Mouse (Mus musculus): Measurements from ENCODE around the gene Ssh3. TPM values are rescaled to one million over a fixed set of nuclear protein-coding genes. Genes with fewer than 3 reads are reported as not detected.

Gene Ssh3
- total RNA-seq, 2 experiments from 2014 or later, result 7.2 to 9.9 TPM

DNA sequence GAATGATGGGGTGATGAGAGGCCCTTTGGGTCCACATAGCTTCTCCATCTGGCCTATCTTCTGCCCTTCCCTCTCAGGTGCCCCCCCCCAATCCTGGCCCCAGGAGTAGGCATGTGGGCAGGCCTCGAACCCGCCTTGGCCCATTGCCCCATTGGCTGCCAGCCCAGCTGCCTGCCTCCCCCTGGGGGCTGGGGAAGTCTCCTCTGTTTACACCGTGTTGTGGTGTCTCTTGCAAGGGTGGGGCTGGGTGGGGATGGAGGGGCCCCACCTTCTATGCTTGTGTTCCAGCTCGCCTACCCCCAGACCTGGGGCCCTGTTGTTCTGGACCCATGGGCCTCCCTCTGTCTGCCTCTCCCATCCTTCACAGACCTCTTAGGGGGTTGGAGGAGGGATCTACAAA lies 48.6 kb downstream of the Ssh3 start:
- DNase-seq, result no peak
- intact Hi-C loops (cut with DNase I), result no loop called here

DNA sequence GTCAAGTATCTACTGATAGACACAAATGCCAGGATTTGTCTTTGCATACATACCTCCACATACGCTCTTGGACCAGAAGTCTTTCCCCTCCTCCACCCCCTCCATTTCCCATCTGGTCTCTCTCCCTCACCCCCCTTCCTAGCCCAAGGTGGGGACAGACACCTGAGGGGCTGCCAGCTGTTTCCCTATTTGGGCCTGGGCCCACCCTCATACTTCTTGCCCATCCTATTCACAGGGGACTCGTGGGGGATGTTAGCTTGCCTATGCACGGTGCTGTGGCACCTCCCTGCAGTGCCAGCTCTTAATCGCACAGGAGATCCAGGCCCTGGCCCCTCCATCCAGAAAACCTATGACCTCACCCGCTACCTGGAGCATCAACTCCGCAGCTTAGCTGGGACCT lies 49.0 kb downstream of the Ssh3 start:
- no peak for DNase-seq
- intact Hi-C loops (cut with DNase I), result no loop called here

DNA sequence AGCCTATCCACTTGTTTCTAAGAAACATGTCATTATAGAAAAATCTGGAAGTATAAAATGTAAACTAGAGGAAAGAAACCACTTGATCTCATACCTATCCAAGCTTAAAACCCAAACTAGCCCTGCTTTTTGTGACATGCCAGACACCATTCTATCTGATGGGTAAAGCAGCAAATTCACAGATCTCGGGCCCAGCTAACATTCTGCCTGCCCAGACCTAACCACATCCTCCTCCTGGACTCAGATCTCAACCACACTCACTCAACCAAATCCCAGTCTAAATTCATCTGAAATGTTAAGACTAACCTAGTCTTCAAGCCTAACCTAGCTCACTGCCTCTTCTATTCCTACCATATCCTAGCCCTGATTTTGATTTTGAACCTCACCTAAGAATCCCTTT lies 50.2 kb downstream of the Ssh3 start:
- no peak for DNase-seq
- intact Hi-C loops (cut with DNase I), result no loop called here

DNA sequence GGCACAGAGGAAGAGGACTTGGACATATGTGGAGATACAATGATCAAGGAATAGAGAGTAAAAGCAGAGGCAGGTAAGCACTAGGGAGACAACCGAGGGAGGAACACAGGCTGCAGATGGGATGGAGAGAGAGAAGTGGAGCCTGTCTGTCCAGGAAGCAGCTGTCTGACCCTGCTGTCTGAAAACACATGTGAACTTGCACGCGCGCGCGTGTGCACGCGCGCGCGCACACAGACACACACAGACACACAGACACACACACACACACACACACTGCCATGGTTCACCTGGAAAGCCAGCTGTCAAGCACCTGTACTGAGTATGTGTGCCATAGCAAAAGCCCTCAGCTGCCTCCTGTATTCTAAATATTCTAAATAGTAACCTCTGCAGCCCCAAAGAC lies 50.7 kb downstream of the Ssh3 start:
- DNase-seq, result no peak
- intact Hi-C loops (cut with DNase I), result no loop called here

DNA sequence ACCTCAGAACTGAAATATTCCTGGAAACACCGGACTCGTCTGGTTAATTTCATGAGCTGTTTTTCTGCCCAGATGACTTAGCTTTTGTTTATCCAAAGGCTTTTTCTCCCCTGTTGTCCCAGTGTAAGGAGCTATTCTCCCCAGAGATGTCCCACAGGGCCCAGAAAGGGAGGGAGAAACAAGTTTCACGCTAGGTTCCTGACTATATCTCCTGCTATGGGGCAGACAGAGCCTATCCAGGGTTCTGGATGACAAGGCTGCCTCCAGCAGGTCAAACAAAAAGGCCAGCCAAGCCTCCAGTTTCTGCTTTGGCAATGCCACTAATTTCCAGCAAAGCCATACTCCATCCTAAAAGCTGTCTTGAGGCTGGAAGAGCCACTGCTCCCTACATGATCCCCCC lies 51.1 kb downstream of the Ssh3 start:
- DNase-seq, result no peak
- intact Hi-C loops (cut with DNase I), result no loop called here

DNA sequence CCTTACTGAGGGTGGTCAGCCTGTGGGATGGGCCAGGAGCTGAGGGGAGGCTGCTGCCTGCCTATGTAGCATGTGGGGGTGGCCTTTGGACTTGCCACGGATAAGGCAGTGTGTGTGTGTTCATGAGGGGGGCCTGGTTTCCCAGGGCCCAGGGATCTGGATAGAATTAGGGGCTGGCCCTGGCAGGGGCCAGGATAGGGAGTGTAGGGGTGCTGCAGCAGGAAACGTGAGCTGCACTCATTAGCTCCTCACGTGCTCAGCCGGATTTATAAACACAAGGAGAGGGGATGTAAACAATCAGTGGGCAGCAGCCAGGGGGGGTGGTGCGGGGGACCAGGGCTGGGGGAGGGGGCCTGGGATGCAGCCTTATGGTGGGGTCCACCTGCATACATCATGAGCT lies 51.8 kb downstream of the Ssh3 start:
- intact Hi-C loops (cut with DNase I), result no loop called here
- DNase-seq, result no peak

DNA sequence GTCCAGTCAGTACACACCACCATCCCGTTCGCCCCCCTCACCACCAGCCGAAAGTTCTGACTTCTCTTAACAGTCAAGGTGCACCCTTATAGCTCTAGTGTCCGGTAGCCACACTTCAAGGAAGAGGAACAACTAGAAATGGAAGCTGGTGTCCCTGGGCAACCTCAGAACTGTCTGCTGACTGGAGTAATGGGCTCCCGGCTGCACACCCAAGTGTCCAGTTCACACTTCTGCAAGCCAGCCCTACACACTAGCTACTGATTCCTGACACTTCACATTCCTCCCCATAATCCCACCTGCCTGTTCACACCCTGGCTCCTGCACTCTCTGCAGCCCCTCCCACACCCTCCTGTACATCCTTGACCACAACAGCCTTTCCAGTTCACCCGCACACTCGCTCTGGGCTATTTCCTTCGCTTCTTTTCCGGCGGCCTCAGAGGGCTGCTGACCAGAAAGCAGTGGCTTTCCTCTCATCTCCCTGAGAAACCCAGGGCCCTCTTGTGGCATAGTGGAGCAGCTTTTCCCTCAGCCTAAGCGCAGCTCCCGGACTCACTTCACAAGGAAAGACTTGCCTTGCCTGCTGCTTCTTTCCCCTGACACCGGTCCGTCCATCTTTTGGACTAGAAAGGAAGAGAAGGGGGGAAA lies 52.8 kb downstream of the Ssh3 start:
- DNase-seq, result peak; percentile 48 to 65
- intact Hi-C loops (cut with DNase I), result no loop called here

DNA sequence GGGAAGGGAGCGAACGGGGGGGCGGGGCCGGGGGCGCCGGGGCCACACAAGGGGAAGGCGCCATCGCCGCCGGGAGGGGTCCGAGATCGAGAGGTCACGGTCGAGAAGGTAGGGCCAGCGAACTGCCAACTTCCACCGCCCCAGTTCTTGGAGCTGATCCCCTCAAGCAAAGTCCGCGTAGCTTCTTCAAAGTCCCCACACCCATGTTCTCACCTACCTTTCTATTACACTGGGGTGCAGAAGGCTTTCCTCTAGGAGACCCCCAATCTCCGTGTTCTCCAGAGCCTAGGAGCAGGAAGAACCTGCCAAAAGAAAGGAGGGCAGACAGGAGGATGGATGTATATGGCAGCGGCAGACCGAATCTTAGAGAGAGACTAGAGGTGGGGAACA lies 53.5 kb downstream of the Ssh3 start:
- DNase-seq, result no peak
- intact Hi-C loops (cut with DNase I), result no loop called here

DNA sequence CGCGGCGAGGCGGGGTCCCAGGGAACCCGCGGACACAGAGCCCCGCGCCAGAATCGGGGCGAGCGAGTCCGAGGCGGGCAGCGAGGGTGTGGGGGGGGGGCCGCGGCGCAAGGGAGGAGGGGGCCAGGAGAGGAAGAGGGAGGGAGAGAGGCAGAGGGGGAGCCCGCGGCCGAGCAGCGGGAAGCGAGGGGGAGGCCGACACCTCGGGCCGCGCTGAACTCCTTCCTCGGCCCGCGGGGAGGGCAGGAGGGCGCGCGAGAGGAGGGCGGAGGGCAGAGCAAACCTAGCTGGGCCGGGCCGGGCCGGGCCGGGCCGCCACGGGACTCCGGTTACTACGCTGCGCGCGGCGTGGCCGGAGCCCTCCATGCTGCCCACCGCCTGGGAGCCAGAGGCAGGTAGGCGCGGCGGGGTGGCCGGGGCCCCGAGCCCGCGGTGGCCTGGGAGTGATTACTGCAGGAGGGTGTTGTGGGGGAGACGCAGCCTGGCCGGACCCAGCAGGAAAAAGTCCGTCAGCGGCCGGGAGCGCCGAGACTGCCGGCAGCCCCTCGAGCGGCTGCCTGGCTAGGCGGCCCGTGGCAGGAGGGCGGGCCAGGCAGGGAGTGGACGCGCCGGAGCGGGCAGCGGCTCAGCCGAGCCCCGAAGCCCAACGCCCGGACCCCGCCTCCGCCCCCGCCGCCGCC lies 54.1 kb downstream of the Ssh3 start:
- intact Hi-C loops (cut with DNase I), result no loop called here
- DNase-seq, result peak; percentile 56

DNA sequence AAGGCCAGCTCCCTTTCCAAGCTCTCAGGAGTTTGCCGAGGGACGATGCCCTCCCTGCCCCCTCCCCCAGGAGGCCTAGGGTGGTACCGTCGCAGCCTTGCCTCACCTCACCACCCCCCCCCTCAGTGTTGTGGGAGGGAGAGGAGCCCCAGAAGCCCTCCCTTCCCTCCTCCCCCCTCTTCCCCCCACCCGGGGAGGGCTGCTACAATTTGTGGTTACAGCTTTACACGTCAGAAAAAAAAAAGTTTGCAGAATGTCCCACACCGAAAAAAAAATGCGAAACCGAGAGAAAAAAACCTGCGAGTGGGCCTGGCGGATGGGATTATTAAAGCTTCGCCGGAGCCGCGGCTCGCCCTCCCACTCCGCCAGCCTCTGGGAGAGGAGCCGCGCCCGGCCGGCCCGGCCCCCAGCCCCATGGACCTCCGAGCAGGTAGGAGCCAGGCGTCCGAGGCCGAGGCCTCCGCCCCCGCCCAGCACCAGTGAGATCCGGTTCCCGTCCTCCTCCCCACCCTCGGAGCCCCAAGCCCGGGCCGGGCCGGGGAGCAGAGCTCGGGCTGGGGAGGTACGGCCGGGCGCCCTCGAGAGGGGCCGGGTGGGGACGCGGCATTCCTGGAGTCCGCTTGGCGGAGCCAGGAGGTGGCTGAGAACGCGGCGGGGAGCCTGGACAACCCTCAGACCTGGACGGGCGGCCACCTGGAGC lies 54.8 kb downstream of the Ssh3 start, which contains the start of the genes Clcf1 and AC109138.7:
TSS of gene Clcf1 (plus strand) at position 168 of the 700 bp plus-strand sequence.
TSS of gene AC109138.7 (plus strand) at position 287 of the 700 bp plus-strand sequence.
- peak; percentile 65 for DNase-seq
- intact Hi-C loops (cut with DNase I), result no loop called here

DNA sequence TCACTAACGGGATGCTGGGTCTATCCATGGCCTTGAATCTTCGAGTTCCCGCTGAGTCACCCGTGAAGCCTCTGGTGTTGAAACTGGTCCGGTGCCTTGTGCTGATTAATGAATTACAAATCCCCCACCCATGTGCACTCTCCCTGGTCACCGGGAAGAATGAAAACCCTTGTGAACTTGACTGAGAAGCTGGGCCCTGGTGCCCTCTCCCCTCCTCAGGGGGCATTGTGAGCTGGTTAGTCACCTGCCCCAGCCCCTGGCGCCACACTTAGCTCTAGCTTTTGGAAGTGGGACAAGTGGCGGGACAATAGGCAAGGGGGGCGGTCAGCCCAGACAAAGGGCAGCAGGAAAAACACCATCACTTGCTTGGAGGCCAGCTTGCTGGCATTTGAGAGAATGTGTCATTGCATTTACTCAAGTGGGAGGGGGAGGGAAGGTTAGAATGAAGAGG lies 55.4 kb downstream of the Ssh3 start:
- DNase-seq, result peak in 1 of 2 experiments; percentile 40
- intact Hi-C loops (cut with DNase I), result no loop called here

DNA sequence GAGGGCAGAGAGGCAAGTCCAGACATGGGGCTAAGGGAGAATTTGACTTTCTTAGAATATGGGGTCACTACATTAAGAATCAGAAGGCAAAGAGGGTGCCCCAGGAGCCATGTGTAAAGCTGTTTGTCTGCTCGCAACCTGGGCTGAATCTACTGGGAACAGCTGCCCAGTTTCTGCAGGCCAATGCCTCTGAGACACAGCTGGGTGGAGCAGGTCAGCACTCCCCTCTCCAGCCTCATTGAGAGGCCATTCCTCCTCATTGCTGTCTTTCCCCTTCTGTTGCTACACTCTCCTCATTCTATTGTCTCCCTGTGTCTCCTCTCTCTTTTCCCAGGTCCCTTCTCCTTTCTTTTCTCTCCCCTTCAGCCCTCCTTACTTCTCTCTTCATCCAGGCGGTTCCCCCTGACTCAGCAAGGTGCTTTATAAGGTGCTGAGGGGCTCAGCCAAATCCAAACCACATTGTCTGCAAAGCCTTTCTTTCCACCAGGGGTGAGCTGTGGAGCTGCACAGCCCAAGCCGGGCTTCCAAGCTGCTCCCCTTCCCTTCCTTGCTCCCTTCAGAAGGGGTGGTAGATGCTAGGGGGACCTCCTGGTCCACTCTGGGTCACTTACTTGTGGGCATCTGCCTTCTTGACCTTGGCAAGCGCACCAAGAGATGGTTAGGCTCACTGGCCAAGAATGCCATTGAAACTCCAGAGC lies 56.9 kb downstream of the Ssh3 start:
- DNase-seq, result no peak
- intact Hi-C loops (cut with DNase I), result no loop called here

Small RNAs within 50 kb of the gene (microRNA-seq; reads per million reads assigned to microRNA genes)
- gene Gm26115 (0 reads per million in 2 experiments), gene Mir6985 (0.54 to 7.1 reads per million in 2 experiments)

Other genes with a start within 250 kb of the Ssh3 start
- 100 to 1,000 TPM; 257 to 271 TPM for gene Gstp1, start 231.2 kb downstream of the Ssh3 start, total RNA-seq (2021)
- 10 to 100 TPM; 80.8 to 90.7 TPM for gene Gstp2, start 223.2 kb downstream of the Ssh3 start, total RNA-seq (2021)
- not detected for gene Gstp3, start 209.6 kb downstream of the Ssh3 start, total RNA-seq (2021)
- not detected for gene Cabp2, start 187.6 kb downstream of the Ssh3 start, total RNA-seq (2021)
- gene Cdk2ap2, start 172.0 kb downstream of the Ssh3 start, total RNA-seq (2021), result 10 to 100 TPM; 24.2 to 27.5 TPM
- 10 to 100 TPM; 25.0 to 26.4 TPM for gene Pitpnm1, start 169.2 kb downstream of the Ssh3 start, total RNA-seq (2021)
- 10 to 100 TPM; 47.0 to 60.6 TPM for gene Aip, start 143.3 kb downstream of the Ssh3 start, total RNA-seq (2021)
- not detected for gene Gpr152, start 129.4 kb downstream of the Ssh3 start, total RNA-seq (2021)
- not detected for gene Cabp4, start 125.1 kb downstream of the Ssh3 start, total RNA-seq (2021)
- 10 to 100 TPM; 61.9 to 70.9 TPM for gene Coro1b, start 120.6 kb downstream of the Ssh3 start, total RNA-seq (2021)
- gene Ptprcap, start 115.6 kb downstream of the Ssh3 start, total RNA-seq (2021), result 1 to 10 TPM; 3.2 to 6.7 TPM
- 10 to 100 TPM; 21.6 to 23.6 TPM for gene Rps6kb2, start 105.8 kb downstream of the Ssh3 start, total RNA-seq (2021)
- 10 to 100 TPM; 36.1 to 43.3 TPM for gene Carns1, start 93.7 kb downstream of the Ssh3 start, total RNA-seq (2021)
- gene Tbc1d10c, start 77.9 kb downstream of the Ssh3 start, total RNA-seq (2021), result 1 to 10 TPM; 4.0 to 7.5 TPM
- 100 to 1,000 TPM; 368 to 404 TPM for gene Ppp1ca, start 77.1 kb downstream of the Ssh3 start, total RNA-seq (2021)
- gene Rad9a, start 67.5 kb downstream of the Ssh3 start, total RNA-seq (2021), result 1 to 10 TPM; 4.7 to 5.0 TPM
- gene Clcf1, start 54.9 kb downstream of the Ssh3 start, total RNA-seq (2021), result 1 to 10 TPM; 1.6 to 2.0 TPM
- not detected for gene AC109138.7, start 54.8 kb downstream of the Ssh3 start, total RNA-seq (2021)
- gene Pold4, start 37.3 kb downstream of the Ssh3 start, total RNA-seq (2021), result 10 to 100 TPM in 1 of 2 experiments, 1 to 10 TPM in 1; 9.5 to 10.8 TPM
- gene Ankrd13d, start 14.0 kb upstream of the Ssh3 start, total RNA-seq (2021), result 1 to 10 TPM; 1.0 to 1.4 TPM
- gene Grk2, start 37.0 kb upstream of the Ssh3 start, total RNA-seq (2021), result 10 to 100 TPM; 54.1 to 59.4 TPM
- gene Kdm2a, start 129.1 kb upstream of the Ssh3 start, total RNA-seq (2021), result 10 to 100 TPM; 47.6 to 49.5 TPM
- 1 to 10 TPM; 5.9 to 6.6 TPM for gene Rhod, start 170.3 kb upstream of the Ssh3 start, total RNA-seq (2021)
- 1 to 10 TPM; 1.8 to 5.0 TPM for gene Syt12, start 208.3 kb upstream of the Ssh3 start, total RNA-seq (2021)
- gene 2010003K11Rik, start 229.4 kb upstream of the Ssh3 start, total RNA-seq (2021), result under 1 TPM in 1 of 2 experiments, not detected in 1; 0.48 TPM
- gene Pcx, start 241.3 kb upstream of the Ssh3 start, total RNA-seq (2021), result 10 to 100 TPM in 1 of 2 experiments, 1 to 10 TPM in 1; 6.4 to 21.2 TPM

Measured in heart, postnatal 14 days (tissue).